ENCODE assay signal across 22 mouse cellular contexts in the genomic region with DNA sequence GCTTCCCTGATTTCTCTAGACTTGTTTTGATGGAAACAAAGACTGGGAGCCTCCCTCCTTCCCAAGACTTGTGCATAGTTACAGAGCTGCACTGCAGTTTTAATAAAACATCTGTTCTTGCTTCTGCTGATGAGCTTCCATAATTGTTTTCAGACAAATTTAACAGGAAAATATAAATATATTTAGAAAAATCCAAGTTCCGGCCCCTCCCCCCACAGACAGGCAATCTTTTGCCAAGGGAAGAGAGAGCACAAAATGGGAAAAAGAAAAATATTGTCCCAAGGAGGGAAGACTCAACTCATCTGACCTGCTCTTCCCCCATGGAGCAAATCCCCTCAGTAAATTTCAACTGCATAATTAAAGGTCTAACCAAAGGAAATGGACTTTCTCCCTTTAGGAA. TPM values are rescaled to one million over a fixed set of nuclear protein-coding genes. Genes with fewer than 3 reads are reported as not detected.
A peak's percentile ranks its signal among the peaks of the same experiment; 100 is the strongest.
DNase-seq lines count a peak whose midpoint lies in the region; ATAC-seq and TF ChIP-seq lines count a peak whose summit lies in the region.
"Had no signal": no experiment of that assay in that cellular context is flagged by ENCODE, and none has a peak within 500 bp of the region (broad histone marks: within the 10 kb centered on the region; RNA-seq: fewer than 3 reads in every experiment).

No protein-coding gene starts in this region.

- no peak overlapping the region for H3ac ChIP-seq in myocyte (ENCODE audit: control insufficient read depth, insufficient read length)

- intact Hi-C loops in gastrocnemius, postnatal 36 days (cut with DNase I): no loop called here

- no peak overlapping the region for H3K4me3 ChIP-seq in intestine, embryonic 15.5 days (replicated peaks)
- peak overlapping the region; percentile 20 for H3K4me3 ChIP-seq in myocyte
- H3K4me3 ChIP-seq in stomach, embryonic 16.5 days (replicated peaks; ENCODE audit: low read length): no peak overlapping the region
- H3K4me3 ChIP-seq: embryonic facial prominence, embryonic 15.5 days; heart, embryonic 13.5 days had no signal

- no peaks in the 10 kb centered on the region for H3K9me3 ChIP-seq in intestine, embryonic 15.5 days
- no peaks in the 10 kb centered on the region for H3K9me3 ChIP-seq in stomach, embryonic 16.5 days (replicated peaks; ENCODE audit: control insufficient read depth, low read length)
- H3K9me3 ChIP-seq: embryonic facial prominence, embryonic 15.5 days; heart, embryonic 13.5 days had no signal

- H3K36me3 ChIP-seq in intestine, embryonic 15.5 days: no peaks in the 10 kb centered on the region
- H3K36me3 ChIP-seq in myocyte (ENCODE audit: control insufficient read depth, insufficient read depth): no peaks in the 10 kb centered on the region
- no peaks in the 10 kb centered on the region for H3K36me3 ChIP-seq in stomach, embryonic 16.5 days (ENCODE audit: control insufficient read depth, insufficient read depth, low read length)
- H3K36me3 ChIP-seq: embryonic facial prominence, embryonic 15.5 days; heart, embryonic 13.5 days had no signal

- DNase-seq in kidney, postnatal 10 days: peak; percentile 72
- DNase-seq in kidney, adult 8-10 months: no peak
- DNase-seq in gastrocnemius, postnatal 36 days: no peak
- no peak for DNase-seq in heart, adult 18-20 months
- no peak for DNase-seq in left cerebral cortex, adult 8-10 months (ENCODE audit: low spot score in 2 of 2)
- DNase-seq: cerebellum, postnatal 10 days; gastrocnemius, postnatal 14 days; heart, postnatal 36 days; liver; lung, adult 2 months; lung, postnatal 36 days; right cerebral cortex, adult 18-20 months; thymus, postnatal 14 days had no signal

- H3K27ac ChIP-seq in intestine, embryonic 15.5 days: peak overlapping the region; percentile 72
- peak overlapping the region; percentile 75; the same call in 1 of the 2 replicates for H3K27ac ChIP-seq in stomach, embryonic 16.5 days (ENCODE audit: low read length)
- H3K27ac ChIP-seq: embryonic facial prominence, embryonic 15.5 days; heart, embryonic 13.5 days; hindbrain, postnatal 0 days had no signal

- peaks cover 90% of the 10 kb centered on the region for H3K27me3 ChIP-seq in intestine, embryonic 15.5 days (replicated peaks)
- no peaks in the 10 kb centered on the region for H3K27me3 ChIP-seq in myocyte (ENCODE audit: control insufficient read depth, insufficient read depth, insufficient read length)
- H3K27me3 ChIP-seq in stomach, embryonic 16.5 days (ENCODE audit: control insufficient read depth, insufficient read depth, low read length): peaks cover 94% of the 10 kb centered on the region

- H3K9ac ChIP-seq in intestine, embryonic 15.5 days: no peak overlapping the region
- H3K9ac ChIP-seq in stomach, embryonic 16.5 days (ENCODE audit: low read length): no peak overlapping the region
- H3K9ac ChIP-seq: embryonic facial prominence, embryonic 15.5 days; heart, embryonic 13.5 days had no signal

- no peak for TF ChIP-seq POLR2A in myocyte (IDR thresholded peaks at IDR 0.05; ENCODE audit: insufficient read length, low read depth)

- no peak for ATAC-seq in intestine, embryonic 15.5 days
- no peak for ATAC-seq in stomach, embryonic 16.5 days (ENCODE audit: insufficient read depth, low FRiP score)
- ATAC-seq: hindbrain, postnatal 0 days had no signal

- 14% methylated on average over 1 of the region's 1 CpGs for WGBS in intestine, embryonic 15.5 days
- WGBS in stomach, embryonic 16.5 days: 26% methylated on average over 1 of the region's 1 CpGs

- H3K79me2 ChIP-seq in myocyte (ENCODE audit: control insufficient read depth, insufficient read depth): peaks cover 86% of the 10 kb centered on the region

- peak overlapping the region; percentile 40 for H3K4me2 ChIP-seq in intestine, embryonic 15.5 days (replicated peaks)
- H3K4me2 ChIP-seq in myocyte (ENCODE audit: low read depth): peak overlapping the region; percentile 98
- peak overlapping the region; percentile 8; the same call in 1 of the 2 replicates for H3K4me2 ChIP-seq in stomach, embryonic 16.5 days (ENCODE audit: low read depth, low read length)
- H3K4me2 ChIP-seq: embryonic facial prominence, embryonic 15.5 days; heart, embryonic 13.5 days had no signal

- peaks cover 19% of the 10 kb centered on the region for H3K4me1 ChIP-seq in intestine, embryonic 15.5 days (replicated peaks)
- H3K4me1 ChIP-seq in stomach, embryonic 16.5 days (ENCODE audit: control insufficient read depth, insufficient read depth, low read length): no peaks in the 10 kb centered on the region
- H3K4me1 ChIP-seq: embryonic facial prominence, embryonic 15.5 days had no signal

TF ChIP-seq in myocyte, 11 proteins besides CTCF, POLR2A, EP300 and RAD21:
- no peak for TF ChIP-seq MYOD1 (IDR thresholded peaks at IDR 0.05; ENCODE audit: control insufficient read depth in 1 of 3, insufficient read length in 2 of 3, low read depth in 2 of 3)
- TF ChIP-seq TCF3 (IDR thresholded peaks at IDR 0.05; ENCODE audit: insufficient read length, low read depth): no peak
- no peak for TF ChIP-seq TCF12 (IDR thresholded peaks at IDR 0.05; ENCODE audit: insufficient read depth, poor library complexity, severe bottlenecking)
TF ChIP-seq in myocyte: peak in this region for 0.

RNA-seq across cellular contexts. Expression of a gene that starts 8.3 kb away (rescaled TPM):
- 5.7 and 6.1 TPM in 2 replicates for polyA plus RNA-seq in intestine, embryonic 15.5 days (2015; fragmentation: Nextera tagmentation; extraction: Ambion mirVana)
- 14.0 TPM for polyA plus RNA-seq in myocyte (2012; fragmentation: generic; extraction: Trizol)
- polyA plus RNA-seq in stomach, embryonic 16.5 days (2015; fragmentation: Nextera tagmentation; extraction: Ambion mirVana): 3.3 and 3.8 TPM in 2 replicates
- 1 to 10 TPM; 6.8 to 7.0 TPM for total RNA-seq in gastrocnemius, postnatal 36 days (2021)
- total RNA-seq in heart, adult 18-20 months (2021): under 1 TPM in 1 of 2 experiments, not detected in 1; 0.18 TPM
- total RNA-seq in left cerebral cortex, adult 8-10 months (2022): not detected
- total RNA-seq: layer of hippocampus, adult 18-20 months had no signal
- polyA plus RNA-seq: forebrain, embryonic 11.5 days; frontal cortex, adult 2 months had no signal

RNA-seq across cellular contexts. Expression of a gene that starts 12.4 kb away (rescaled TPM):
- polyA plus RNA-seq in intestine, embryonic 15.5 days (2015; fragmentation: Nextera tagmentation; extraction: Ambion mirVana): 9.5 and 10.6 TPM in 2 replicates
- polyA plus RNA-seq in myocyte (2012; fragmentation: generic; extraction: Trizol): 3.6 TPM
- 19.0 and 20.0 TPM in 2 replicates for polyA plus RNA-seq in stomach, embryonic 16.5 days (2015; fragmentation: Nextera tagmentation; extraction: Ambion mirVana)
- total RNA-seq in gastrocnemius, postnatal 36 days (2021): 1 to 10 TPM; 4.1 to 4.2 TPM
- total RNA-seq in heart, adult 18-20 months (2021): under 1 TPM in 1 of 2 experiments, not detected in 1; 0.23 TPM
- total RNA-seq in left cerebral cortex, adult 8-10 months (2022): not detected
- total RNA-seq: heart, postnatal 36 days; layer of hippocampus, adult 18-20 months had no signal
- polyA plus RNA-seq: forebrain, embryonic 11.5 days; frontal cortex, adult 2 months had no signal

RNA-seq across cellular contexts. Expression of a gene that starts 15.9 kb away (rescaled TPM):
- 6.2 and 7.0 TPM in 2 replicates for polyA plus RNA-seq in intestine, embryonic 15.5 days (2015; fragmentation: Nextera tagmentation; extraction: Ambion mirVana)
- polyA plus RNA-seq in myocyte (2012; fragmentation: generic; extraction: Trizol): 0.71 TPM
- polyA plus RNA-seq in stomach, embryonic 16.5 days (2015; fragmentation: Nextera tagmentation; extraction: Ambion mirVana): 2.0 and 2.5 TPM in 2 replicates
- 1 to 10 TPM; 1.5 to 2.0 TPM for total RNA-seq in gastrocnemius, postnatal 36 days (2021)
- not detected for total RNA-seq in heart, adult 18-20 months (2021)
- not detected for total RNA-seq in left cerebral cortex, adult 8-10 months (2022)
- total RNA-seq: heart, postnatal 36 days; layer of hippocampus, adult 18-20 months had no signal
- polyA plus RNA-seq: embryonic facial prominence, embryonic 15.5 days; forebrain, embryonic 11.5 days; frontal cortex, adult 2 months; heart, embryonic 13.5 days; hindbrain, postnatal 0 days; lung, adult 2 months had no signal

RNA-seq across cellular contexts. Expression of a gene that starts 30.1 kb away (rescaled TPM):
- 1.3 and 1.4 TPM in 2 replicates for polyA plus RNA-seq in intestine, embryonic 15.5 days (2015; fragmentation: Nextera tagmentation; extraction: Ambion mirVana)
- polyA plus RNA-seq in myocyte (2012; fragmentation: generic; extraction: Trizol): 10.5 TPM
- not detected in 2 replicates for polyA plus RNA-seq in stomach, embryonic 16.5 days (2015; fragmentation: Nextera tagmentation; extraction: Ambion mirVana)
- 1 to 10 TPM; 5.0 to 5.5 TPM for total RNA-seq in gastrocnemius, postnatal 36 days (2021)
- total RNA-seq in heart, adult 18-20 months (2021): not detected
- total RNA-seq in left cerebral cortex, adult 8-10 months (2022): not detected
- total RNA-seq: heart, postnatal 36 days; hindbrain, postnatal 0 days; layer of hippocampus, adult 18-20 months had no signal
- polyA plus RNA-seq: embryonic facial prominence, embryonic 15.5 days; forebrain, embryonic 11.5 days; frontal cortex, adult 2 months; heart, embryonic 13.5 days; hindbrain, postnatal 0 days; lung, adult 2 months had no signal

RNA-seq across cellular contexts. Expression of a gene that starts 39.1 kb away (rescaled TPM):
- polyA plus RNA-seq in intestine, embryonic 15.5 days (2015; fragmentation: Nextera tagmentation; extraction: Ambion mirVana): 7.7 and 10.1 TPM in 2 replicates
- 1.2 TPM for polyA plus RNA-seq in myocyte (2012; fragmentation: generic; extraction: Trizol)
- 17.5 and 19.4 TPM in 2 replicates for polyA plus RNA-seq in stomach, embryonic 16.5 days (2015; fragmentation: Nextera tagmentation; extraction: Ambion mirVana)
- 1 to 10 TPM; 1.9 to 2.3 TPM for total RNA-seq in gastrocnemius, postnatal 36 days (2021)
- total RNA-seq in heart, adult 18-20 months (2021): under 1 TPM in 1 of 2 experiments, not detected in 1; 0.18 TPM
- not detected for total RNA-seq in left cerebral cortex, adult 8-10 months (2022)
- total RNA-seq: heart, postnatal 36 days; layer of hippocampus, adult 18-20 months had no signal
- polyA plus RNA-seq: forebrain, embryonic 11.5 days; frontal cortex, adult 2 months had no signal

Comparison
In these comparisons a context has a peak if more than half of its experiments do, and no peak if none do; other contexts are left out.
1. H3K4me2 ChIP-seq: peak in every context shown above with its lines; median percentile 98 in myocyte; 40 in intestine, embryonic 15.5 days; 8 in stomach, embryonic 16.5 days.
2. RNA of a gene that starts 8.3 kb away (total RNA-seq): 6.8 to 7.0 TPM in gastrocnemius, postnatal 36 days; 0.18 TPM in heart, adult 18-20 months and not detected in left cerebral cortex, adult 8-10 months; every median in the first group is over 4 times any median in the second.
3. RNA of a gene that starts 12.4 kb away (total RNA-seq): 4.1 to 4.2 TPM in gastrocnemius, postnatal 36 days; 0.23 TPM in heart, adult 18-20 months and not detected in left cerebral cortex, adult 8-10 months; every median in the first group is over 4 times any median in the second.